Mouse (Mus musculus) G1E (cell line): ENCODE results near the gene Mcl1.

Experiments used
- CTCF ChIP-seq: IDR thresholded peaks from 2 replicates; pipeline ENCODE4 v1.5.1; 2012; ENCODE audit warnings: low read depth, low read length, inconsistent platforms, mixed read lengths
- GATA1 ChIP-seq: IDR thresholded peaks from 2 replicates; pipeline ENCODE4 v1.6.1; 2012; ENCODE audit warnings: borderline replicate concordance, low read length, inconsistent platforms, mixed read lengths
- GATA2 ChIP-seq: IDR thresholded peaks from 2 replicates; pipeline ENCODE4 v1.6.1; 2012; ENCODE audit warnings: low read depth, low read length, inconsistent platforms, borderline replicate concordance
- TAL1 ChIP-seq: conservative IDR thresholded peaks from 2 replicates; pipeline ENCODE4 v1.6.1; 2012; ENCODE audit warnings: low read depth, low read length, inconsistent platforms, mixed read lengths

GRCm38 (mm10) chr3:95700233-95700681 is 41.7 kb downstream of the Mcl1 start:
- no peak for TF ChIP-seq CTCF
- TF ChIP-seq GATA1: no peak
- TF ChIP-seq GATA2: no peak
- no peak for TF ChIP-seq TAL1
